Mouse (Mus musculus) testis, adult 2 months (tissue): ENCODE data around the gene Nfib.

Experiments
- CTCF ChIP-seq: fragments of 200-500 bp; IDR thresholded peaks from 2 replicates; pipeline ENCODE4 v1.5.1; 2012; ENCODE audit warnings: low read depth, mild to moderate bottlenecking, inconsistent platforms, low read length, moderate library complexity; ENCODE audit not compliant: control insufficient read depth, insufficient read depth, insufficient replicate concordance
- POLR2A ChIP-seq: fragments of 200-500 bp; IDR thresholded peaks from 2 replicates; pipeline ENCODE4 v1.6.1; 2012; ENCODE audit warnings: low read depth, mild to moderate bottlenecking, inconsistent platforms, low read length, moderate library complexity; ENCODE audit not compliant: control insufficient read depth

DNA sequence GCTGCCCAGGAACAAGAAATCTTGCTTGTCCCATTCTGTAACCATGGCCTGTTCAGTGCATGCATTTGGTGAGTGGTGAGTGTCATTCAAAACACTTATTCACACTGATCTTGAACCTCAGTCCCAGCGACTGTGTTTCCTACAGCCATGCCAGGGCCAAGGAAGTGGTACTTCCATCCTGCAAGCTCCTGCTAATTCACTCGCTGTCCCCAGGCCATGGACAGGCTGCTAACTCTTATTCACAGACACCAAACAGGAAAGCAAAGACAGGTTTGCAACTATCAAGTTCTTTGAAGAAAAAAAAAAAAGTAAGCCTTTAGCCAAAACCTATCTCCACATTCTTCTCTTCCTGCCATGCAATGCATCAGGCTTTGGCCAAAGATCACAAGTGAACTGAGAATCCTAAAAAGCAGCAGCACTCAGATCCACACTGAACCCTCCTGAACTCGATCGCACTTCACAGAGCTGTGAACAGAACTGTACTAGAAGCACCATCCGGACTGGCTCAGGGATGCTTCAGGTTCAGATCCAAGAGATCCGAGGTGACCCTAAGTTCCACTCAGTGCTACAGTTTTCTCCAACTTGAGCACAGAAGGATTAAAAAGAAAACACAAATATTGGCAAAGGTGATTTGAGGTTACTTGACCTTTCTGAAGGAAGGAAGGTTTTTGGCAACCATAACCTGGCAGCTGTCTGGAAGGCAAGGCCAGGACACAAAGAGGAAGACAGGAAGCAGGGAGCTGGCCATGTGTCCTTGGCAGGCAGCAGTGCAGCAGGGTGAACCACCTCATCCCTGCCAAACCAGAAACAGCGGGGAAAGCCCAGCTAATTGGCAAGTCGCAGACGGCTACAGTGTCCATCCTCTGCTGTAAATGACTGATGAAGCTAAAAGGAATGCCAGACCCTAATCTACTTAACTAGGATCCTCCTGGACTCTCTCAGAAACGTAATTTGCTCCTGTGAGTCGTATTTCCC, 305.9 kb downstream of the Nfib start:
- TF ChIP-seq POLR2A (no peak), CTCF (no peak)
